Mouse (Mus musculus) bone marrow macrophage, adult 2 months (primary cell): ENCODE results near the gene Olfr1328.

Source experiments
- CTCF ChIP-seq: IDR thresholded peaks from 2 replicates; pipeline ENCODE4 v1.5.1; 2012; ENCODE audit warnings: low read depth, mild to moderate bottlenecking, low read length, moderate library complexity
- POLR2A ChIP-seq: IDR thresholded peaks from 2 replicates; pipeline ENCODE4 v1.6.1; 2012; ENCODE audit warnings: mild to moderate bottlenecking, low read depth, low read length, borderline replicate concordance

- TF ChIP-seq CTCF (no peak), POLR2A (no peak)
Observed at GRCm38 (mm10) chr4:118938512-118938911, at the start of gene Olfr1328.
